Mouse (Mus musculus): ENCODE data around the gene Fezf2. TPM values are rescaled to one million over a fixed set of nuclear protein-coding genes. Genes with fewer than 3 reads are reported as not detected.

Gene Fezf2
- polyA plus RNA-seq, 1 experiment from 2014 or later: not detected

GRCm38 (mm10) chr14:12300275-12300674 is 47.7 kb downstream of the Fezf2 start:
- Histone ChIP-seq H3K9me3 (ENCODE audit: control insufficient read depth, low read length) (no peaks in the 10 kb centered on the region), H3K36me3 (ENCODE audit: control insufficient read depth, insufficient read depth, low read length) (no peaks in the 10 kb centered on the region), H3K27me3 (ENCODE audit: control insufficient read depth, insufficient read depth, low read length) (no peaks in the 10 kb centered on the region), H3K9ac (ENCODE audit: low read length) (no peak overlapping the region), H3K4me1 (ENCODE audit: control insufficient read depth, insufficient read depth, low read length) (no peaks in the 10 kb centered on the region), H3K4me2 (ENCODE audit: low read depth, severe bottlenecking) (no peak overlapping the region), H3K27ac (replicated peaks; ENCODE audit: low read depth, low read length) (no peak overlapping the region), H3K4me3 (ENCODE audit: low read depth, low read length) (no peak overlapping the region)
- DNase-seq (ENCODE audit: low spot score) (no peak), ATAC-seq (ENCODE audit: insufficient number of reproducible peaks, low FRiP score, low TSS enrichment, low read depth) (no peak)
- 68% methylated on average over 4 of the region's 4 CpGs for WGBS

- no peaks in the 10 kb centered on the region for H3K4me1 ChIP-seq (ENCODE audit: control insufficient read depth, insufficient read depth, low read length)
- WGBS: 88% methylated on average over 6 of the region's 6 CpGs
- no peak for ATAC-seq (ENCODE audit: insufficient number of reproducible peaks, low FRiP score, low TSS enrichment, low read depth)
- no peak for DNase-seq (ENCODE audit: low spot score)
- no peak overlapping the region for H3K4me2 ChIP-seq (ENCODE audit: low read depth, severe bottlenecking)
- no peak overlapping the region for H3K4me3 ChIP-seq (ENCODE audit: low read depth, low read length)
- no peaks in the 10 kb centered on the region for H3K9me3 ChIP-seq (ENCODE audit: control insufficient read depth, low read length)
- no peak overlapping the region for H3K9ac ChIP-seq (ENCODE audit: low read length)
- H3K27me3 ChIP-seq (ENCODE audit: control insufficient read depth, insufficient read depth, low read length): no peaks in the 10 kb centered on the region
- H3K27ac ChIP-seq (replicated peaks; ENCODE audit: low read depth, low read length): no peak overlapping the region
- H3K36me3 ChIP-seq (ENCODE audit: control insufficient read depth, insufficient read depth, low read length): no peaks in the 10 kb centered on the region
Observed at GRCm38 (mm10) chr14:12299654-12300053, 48.3 kb downstream of the Fezf2 start.

- Histone ChIP-seq H3K9ac (ENCODE audit: low read length) (no peak overlapping the region), H3K4me2 (ENCODE audit: low read depth, severe bottlenecking) (no peak overlapping the region), H3K27ac (replicated peaks; ENCODE audit: low read depth, low read length) (no peak overlapping the region), H3K36me3 (ENCODE audit: control insufficient read depth, insufficient read depth, low read length) (no peaks in the 10 kb centered on the region), H3K4me1 (ENCODE audit: control insufficient read depth, insufficient read depth, low read length) (no peaks in the 10 kb centered on the region), H3K9me3 (ENCODE audit: control insufficient read depth, low read length) (no peaks in the 10 kb centered on the region), H3K4me3 (ENCODE audit: low read depth, low read length) (no peak overlapping the region), H3K27me3 (ENCODE audit: control insufficient read depth, insufficient read depth, low read length) (no peaks in the 10 kb centered on the region)
- ATAC-seq (ENCODE audit: insufficient number of reproducible peaks, low FRiP score, low TSS enrichment, low read depth) (no peak), DNase-seq (ENCODE audit: low spot score) (no peak)
Observed at GRCm38 (mm10) chr14:12299171-12299570, 48.8 kb downstream of the Fezf2 start.

GRCm38 (mm10) chr14:12296391-12296790 is 51.6 kb downstream of the Fezf2 start:
- no peaks in the 10 kb centered on the region for H3K9me3 ChIP-seq (ENCODE audit: control insufficient read depth, low read length)
- no peak overlapping the region for H3K4me2 ChIP-seq (ENCODE audit: low read depth, severe bottlenecking)
- H3K4me1 ChIP-seq (ENCODE audit: control insufficient read depth, insufficient read depth, low read length): no peaks in the 10 kb centered on the region
- no peaks in the 10 kb centered on the region for H3K27me3 ChIP-seq (ENCODE audit: control insufficient read depth, insufficient read depth, low read length)
- ATAC-seq (ENCODE audit: insufficient number of reproducible peaks, low FRiP score, low TSS enrichment, low read depth) (no peak), DNase-seq (ENCODE audit: low spot score) (no peak)
- no peak overlapping the region for H3K9ac ChIP-seq (ENCODE audit: low read length)
- H3K27ac ChIP-seq (replicated peaks; ENCODE audit: low read depth, low read length): no peak overlapping the region
- 95% methylated on average over 7 of the region's 7 CpGs for WGBS
- H3K36me3 ChIP-seq (ENCODE audit: control insufficient read depth, insufficient read depth, low read length): no peaks in the 10 kb centered on the region
- H3K4me3 ChIP-seq (ENCODE audit: low read depth, low read length): no peak overlapping the region

Other genes with a start within 250 kb of the Fezf2 start
- 0.04 TPM in 1 of 2 replicates, not detected in the other for gene Gm49355, start 64.2 kb downstream of the Fezf2 start, polyA plus RNA-seq (2014; fragmentation: Nextera tagmentation; extraction: Ambion mirVana)
- 25.1 and 25.6 TPM in 2 replicates for gene 3830406C13Rik, start 64.0 kb downstream of the Fezf2 start, polyA plus RNA-seq (2014; fragmentation: Nextera tagmentation; extraction: Ambion mirVana)

All from limb, embryonic 11.5 days (tissue).